Mouse (Mus musculus) monocyte, adult 5-6 weeks (primary cell): Measurements from ENCODE around the gene 4921511M17Rik. TPM values are rescaled to one million over a fixed set of nuclear protein-coding genes. Genes with fewer than 3 reads are reported as not detected.
"Not testable (repeated sequence)": the region's sequence is repeated elsewhere in the genome, so short reads cannot be mapped to it uniquely, and the experiment has no call there.

Source experiments
- ATAC-seq: fragments of 153-309, 156-312 bp; replicated peaks from 2 replicates; pipeline ENCODE4 v1.8.0; 2017; ENCODE audit warnings: mild to moderate bottlenecking; ENCODE audit not compliant: low TSS enrichment, insufficient number of reproducible peaks, severe bottlenecking, poor library complexity, low FRiP score
- total RNA-seq: library from RNA; stranded (forward); fragments of 200-1000, 200-491, 200-594 nt; gene quantifications from 3 replicates; pipeline ENCODE4 v1.2.3, GENCODE M21; 2017

Gene 4921511M17Rik
- not detected in 3 replicates for total RNA-seq

- ATAC-seq = not testable (repeated sequence)
Observed at GRCm38 (mm10) chrX:154033727-154034126, at the start of gene 4921511M17Rik. Gene 4921511M17Rik, minus strand, starts transcription at chrX:154033827.

- ATAC-seq = not testable (repeated sequence)
Observed at GRCm38 (mm10) chrX:154054939-154055338, 21.3 kb upstream of the 4921511M17Rik start, which contains the start of gene Gm10057. Gene Gm10057, minus strand, starts transcription at chrX:154055039.

- ATAC-seq = not testable (repeated sequence)
Observed at GRCm38 (mm10) chrX:154012540-154012939, 21.1 kb downstream of the 4921511M17Rik start, which contains the start of gene Samt1. Gene Samt1, minus strand, starts transcription at chrX:154012640.

GRCm38 (mm10) chrX:153976914-153977313 is 56.7 kb downstream of the 4921511M17Rik start:
- ATAC-seq = not testable (repeated sequence)

- not testable (repeated sequence) for ATAC-seq
Observed at GRCm38 (mm10) chrX:153976467-153976866, 57.2 kb downstream of the 4921511M17Rik start.

- ATAC-seq = no peak
Observed at GRCm38 (mm10) chrX:153974450-153974849, 59.2 kb downstream of the 4921511M17Rik start.

Other genes starting within 250 kb of the 4921511M17Rik start
- gene Spin2c, start 201.6 kb downstream of the 4921511M17Rik start, total RNA-seq = 0.53 to 10.9 TPM in 2 of 3 replicates, not detected in the other
- not detected in 3 replicates for gene Samt1, start 21.2 kb downstream of the 4921511M17Rik start, total RNA-seq
- not detected in 3 replicates for gene Gm10057, start 21.2 kb upstream of the 4921511M17Rik start, total RNA-seq
- not detected in 3 replicates for gene Gm15140, start 86.9 kb upstream of the 4921511M17Rik start, total RNA-seq